Mouse (Mus musculus): ENCODE measurements around the gene Ghdc.
A peak's percentile ranks its signal among the peaks of the same experiment; 100 is the strongest.

Ghdc gene

DNA sequence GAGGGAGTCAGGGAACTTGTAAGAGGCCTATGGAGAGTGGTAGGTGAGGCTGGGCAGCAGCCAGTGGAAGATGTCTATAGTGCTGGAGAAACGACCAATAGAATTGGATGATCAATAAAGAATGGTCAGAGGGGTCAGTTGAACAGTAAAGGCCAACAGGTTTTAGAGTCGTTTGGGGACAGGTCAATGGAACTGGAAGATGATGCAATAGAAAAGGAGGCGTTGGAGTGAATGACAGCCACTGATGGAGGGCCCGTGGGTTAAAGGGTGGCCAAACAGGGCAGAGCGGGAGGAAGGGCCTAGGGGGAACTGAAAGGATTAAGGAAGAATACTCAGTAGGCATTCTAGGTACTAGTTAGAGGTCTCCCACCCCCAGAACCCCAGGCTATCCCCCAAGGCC, 23.6 kb downstream of the Ghdc start:
- no peak for DNase-seq (ENCODE audit: low read depth, low spot score)

DNA sequence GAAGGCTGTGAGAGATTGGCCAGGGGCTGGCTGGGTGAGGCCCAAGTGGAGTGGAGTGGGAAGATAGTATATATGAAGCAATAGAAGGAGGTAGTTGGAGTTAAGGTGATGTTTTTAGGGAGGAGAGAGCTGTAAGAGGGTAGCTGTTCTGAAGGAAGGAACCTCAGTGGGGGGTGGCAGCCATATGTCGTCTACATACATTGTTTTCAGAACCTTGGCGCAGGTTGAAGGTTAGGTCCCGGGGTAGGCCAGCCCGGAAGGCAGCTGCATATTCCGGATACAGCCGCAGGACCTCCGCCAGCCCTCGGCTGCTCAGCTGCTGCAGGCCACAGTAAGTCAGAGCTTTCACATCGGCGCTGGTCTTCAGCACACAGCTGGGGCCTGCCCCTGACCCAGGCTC, 24.2 kb downstream of the Ghdc start:
- DNase-seq (ENCODE audit: low read depth, low spot score) = no peak

DNA sequence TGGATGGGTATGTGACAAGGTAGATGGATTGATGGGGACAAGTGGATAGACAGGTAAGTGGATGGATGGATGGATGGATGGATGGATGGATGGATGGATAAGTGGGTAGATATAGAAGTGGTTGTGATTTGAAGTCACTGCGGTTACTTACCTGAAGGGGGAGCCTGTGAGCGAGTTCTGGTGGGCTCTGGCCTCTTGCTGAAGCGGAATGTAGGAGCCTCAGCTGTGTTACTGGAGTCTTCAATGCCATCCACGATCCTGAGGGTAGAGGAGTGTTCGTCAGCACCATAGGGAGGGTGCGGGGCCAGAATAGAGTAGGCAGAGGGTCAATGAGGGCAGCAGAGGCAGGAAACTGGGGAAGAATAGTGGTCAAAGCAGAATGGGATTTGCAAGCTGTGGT, 25.7 kb downstream of the Ghdc start:
- DNase-seq (ENCODE audit: low read depth, low spot score) = peak; percentile 84

DNA sequence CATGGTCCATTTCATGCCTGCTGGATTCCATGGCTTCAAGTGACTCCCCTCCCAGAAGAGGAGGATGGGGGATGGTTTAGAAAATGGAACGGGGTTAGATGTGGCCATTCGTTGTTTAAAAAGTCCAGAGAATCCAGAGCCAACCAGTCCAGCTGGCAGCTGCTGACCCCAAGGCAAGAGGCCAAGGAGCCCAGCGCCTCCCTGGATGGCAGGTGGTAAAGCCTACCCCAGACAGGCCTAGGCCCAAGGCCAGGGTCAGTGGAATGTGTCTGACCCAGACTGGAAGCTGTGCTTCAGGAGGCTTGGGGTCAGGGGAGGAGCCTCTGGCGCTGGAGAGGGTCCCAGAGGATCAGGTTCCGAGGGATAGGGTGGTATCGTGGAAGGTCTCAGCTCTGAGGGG, 29.4 kb downstream of the Ghdc start:
- no peak for DNase-seq (ENCODE audit: low read depth, low spot score)

DNA sequence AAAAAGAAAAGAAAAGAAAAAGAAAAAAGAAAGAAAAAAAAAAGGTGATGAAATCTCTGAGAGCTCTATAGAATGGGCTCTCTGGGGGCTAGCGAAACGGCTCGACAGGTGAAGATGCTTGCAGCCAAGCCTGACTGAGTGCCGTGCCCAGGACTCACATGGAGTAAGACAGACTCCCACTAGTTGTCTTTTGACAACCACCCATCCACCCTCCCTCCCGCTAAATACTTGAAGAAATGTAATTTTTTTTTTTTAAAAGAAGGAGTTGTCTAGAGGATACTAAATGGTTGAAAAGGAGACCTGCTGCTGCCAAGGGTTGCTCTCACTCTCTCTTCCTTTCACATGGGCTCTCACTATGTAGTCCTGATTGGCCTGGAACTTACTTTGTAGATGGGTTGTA, 32.0 kb downstream of the Ghdc start:
- DNase-seq (ENCODE audit: low read depth, low spot score) = no peak

- DNase-seq (ENCODE audit: low read depth, low spot score) = peak; percentile 100
These were observed 32.6 kb downstream of the Ghdc start, which contains the start of gene Rab5c for GRCm38 (mm10) chr11:100738066-100738604. Rab5c (minus strand) TSS chr11:100738215.

DNA sequence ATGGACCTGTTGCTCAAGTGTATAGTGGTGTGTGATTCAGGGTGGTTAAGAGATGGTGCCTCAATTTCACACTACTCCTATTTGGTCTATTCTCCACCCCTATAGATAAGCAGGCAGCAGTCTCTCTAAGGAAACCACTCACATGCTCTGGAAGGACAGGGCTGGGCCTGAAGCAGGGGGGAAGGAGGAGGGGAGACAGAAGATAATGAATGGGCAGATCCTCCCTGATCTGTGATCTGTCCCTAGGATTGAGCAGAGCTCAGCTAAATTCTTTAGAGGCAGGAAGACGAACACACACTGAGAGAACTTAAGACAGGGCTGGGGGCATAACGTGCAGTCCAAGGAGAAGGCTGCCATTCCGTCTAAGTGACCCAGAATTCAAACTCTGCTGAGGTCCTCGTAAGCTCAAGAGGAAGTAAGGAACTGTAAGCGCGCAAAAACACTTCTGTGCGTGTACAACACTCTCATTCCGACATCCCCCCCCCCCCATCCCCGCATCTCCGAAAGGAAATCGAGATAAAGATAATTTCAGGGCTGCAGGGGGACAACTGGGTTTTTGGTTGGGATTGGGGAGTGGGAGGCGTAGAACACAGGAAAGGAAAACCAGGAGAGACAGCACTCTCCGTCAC, 33.5 kb downstream of the Ghdc start:
- DNase-seq (ENCODE audit: low read depth, low spot score) = no peak

DNA sequence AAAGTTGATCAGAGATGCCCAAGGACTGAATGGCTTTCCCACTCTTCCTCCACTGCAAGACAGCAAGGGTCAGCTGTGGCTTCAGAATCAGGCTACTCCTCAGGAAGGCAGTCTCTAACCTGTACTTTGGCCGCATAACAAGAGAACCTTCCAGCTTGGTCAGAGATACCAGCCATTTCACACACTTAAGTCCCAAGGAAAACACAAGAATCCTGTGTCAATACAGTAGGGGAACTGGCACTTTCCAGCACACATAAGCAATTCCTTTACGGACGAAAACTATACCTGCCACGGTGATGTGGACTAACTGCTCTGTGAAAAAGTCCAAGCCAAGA, 34.0 kb downstream of the Ghdc start:
- DNase-seq (ENCODE audit: low read depth, low spot score) = no peak

- no peak for DNase-seq (ENCODE audit: low read depth, low spot score)
These were observed 34.6 kb downstream of the Ghdc start for GRCm38 (mm10) chr11:100735954-100736745.

- DNase-seq (ENCODE audit: low read depth, low spot score) = no peak
These were observed 35.5 kb downstream of the Ghdc start for GRCm38 (mm10) chr11:100735134-100735865.

DNA sequence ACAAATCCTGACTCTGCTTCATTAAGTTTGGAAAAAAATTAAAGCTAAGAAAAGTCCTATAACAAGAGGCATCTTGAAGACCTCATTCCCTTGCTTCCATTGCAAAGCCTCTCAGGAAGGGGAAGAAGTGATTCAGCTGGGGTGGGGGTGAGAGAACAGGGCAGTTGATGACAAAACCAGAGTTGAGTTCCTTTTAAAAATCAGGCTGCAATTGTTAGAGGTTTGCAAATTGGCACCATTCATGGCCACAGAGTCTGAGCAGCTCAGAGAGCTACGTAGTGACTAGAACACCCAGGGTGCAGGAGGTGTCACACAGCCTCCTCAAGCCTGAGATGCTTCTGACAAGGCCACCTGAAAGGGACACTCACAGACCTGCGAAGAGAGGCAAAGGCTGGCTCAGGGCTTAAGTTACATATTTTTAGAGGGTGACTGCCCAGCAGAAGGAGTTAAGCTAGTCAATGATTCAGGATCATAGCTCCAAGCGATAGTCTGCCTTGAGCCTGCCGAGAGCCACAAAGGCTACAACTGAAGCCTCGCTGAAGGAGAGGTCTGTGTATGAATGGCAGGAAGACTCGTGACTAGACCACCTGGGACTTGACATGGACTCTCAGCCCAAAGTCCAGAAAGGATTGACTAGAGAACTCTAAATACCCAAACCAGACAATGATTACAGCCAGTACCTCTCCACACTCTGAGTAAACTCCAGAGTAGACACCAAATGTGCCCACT, 40.1 kb downstream of the Ghdc start:
- DNase-seq (ENCODE audit: low read depth, low spot score) = no peak

- DNase-seq (ENCODE audit: low read depth, low spot score) = no peak
These were observed 40.8 kb downstream of the Ghdc start for GRCm38 (mm10) chr11:100729976-100730375.

DNA sequence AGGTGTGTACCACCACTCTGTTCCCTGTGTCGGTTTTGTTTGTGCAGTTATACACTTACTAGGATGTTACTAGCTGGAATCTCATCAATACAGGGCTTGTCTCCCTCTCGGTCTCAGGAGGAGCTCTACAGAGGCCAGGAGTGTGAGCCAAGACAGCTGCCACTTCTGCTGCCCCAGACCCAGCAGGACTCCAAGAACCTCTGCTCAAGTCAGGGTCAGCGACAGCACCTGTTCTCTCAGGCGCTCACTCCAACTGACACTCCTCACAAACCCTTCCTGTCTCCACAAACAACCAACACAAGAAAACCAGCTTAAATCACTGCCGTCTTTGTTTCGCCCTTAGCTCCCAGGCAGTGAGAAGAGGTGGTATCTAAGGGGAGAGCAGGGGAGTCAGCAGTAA, 42.2 kb downstream of the Ghdc start:
- DNase-seq (ENCODE audit: low read depth, low spot score) = no peak

DNA sequence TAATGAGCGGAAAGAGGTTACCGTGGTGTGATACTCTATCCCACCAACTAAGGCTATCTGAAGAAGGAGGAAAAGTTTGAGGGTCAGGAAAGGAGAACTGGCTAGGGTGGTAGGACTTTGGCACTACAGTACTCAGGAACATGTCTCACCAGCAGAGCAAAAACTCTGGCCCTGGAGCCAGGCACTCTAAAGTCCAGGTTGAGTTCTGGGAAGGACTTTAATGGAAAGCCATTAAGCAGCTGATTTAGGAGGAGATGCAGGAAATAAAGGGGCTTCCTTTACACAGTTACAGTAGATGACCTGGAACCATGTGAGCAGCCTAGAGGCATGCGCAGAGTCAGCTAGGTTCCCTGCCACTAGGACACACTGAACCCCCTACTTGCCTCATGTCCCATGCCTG, 43.6 kb downstream of the Ghdc start:
- DNase-seq (ENCODE audit: low read depth, low spot score) = no peak

- DNase-seq (ENCODE audit: low read depth, low spot score) = no peak
These were observed 45.7 kb downstream of the Ghdc start for GRCm38 (mm10) chr11:100724919-100725512.

DNA sequence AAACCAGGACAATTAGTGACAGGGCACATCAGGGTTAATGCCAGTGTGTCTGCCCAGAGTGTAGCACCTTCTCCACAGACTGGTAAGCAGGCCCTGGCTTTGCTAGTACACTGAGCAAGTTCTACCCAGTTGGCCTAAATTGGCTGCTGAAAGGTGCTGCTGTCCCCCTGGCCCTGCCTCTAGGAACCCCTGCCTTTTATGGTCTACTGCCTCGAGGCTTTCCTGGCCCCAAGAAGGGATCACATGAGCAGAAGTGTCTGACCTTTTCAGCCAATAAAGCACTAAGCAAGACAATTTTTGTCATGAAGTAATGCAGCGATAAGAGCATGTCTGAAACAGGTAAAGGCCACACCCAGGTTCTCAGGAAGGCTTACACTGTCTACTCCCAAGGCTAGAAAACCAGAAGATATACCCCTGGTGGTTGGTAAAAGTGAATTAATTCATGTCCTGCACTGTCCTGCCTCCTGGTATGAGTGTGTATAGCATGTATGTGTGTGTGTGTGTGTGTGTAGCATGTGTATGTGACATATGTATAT, 48.2 kb downstream of the Ghdc start:
- DNase-seq (ENCODE audit: low read depth, low spot score) = no peak

GRCm38 (mm10) chr11:100721776-100722492, 48.8 kb downstream of the Ghdc start:
- no peak for DNase-seq (ENCODE audit: low read depth, low spot score)

GRCm38 (mm10) chr11:100721254-100721653, 49.5 kb downstream of the Ghdc start:
- DNase-seq (ENCODE audit: low read depth, low spot score) = peak; percentile 59

DNA sequence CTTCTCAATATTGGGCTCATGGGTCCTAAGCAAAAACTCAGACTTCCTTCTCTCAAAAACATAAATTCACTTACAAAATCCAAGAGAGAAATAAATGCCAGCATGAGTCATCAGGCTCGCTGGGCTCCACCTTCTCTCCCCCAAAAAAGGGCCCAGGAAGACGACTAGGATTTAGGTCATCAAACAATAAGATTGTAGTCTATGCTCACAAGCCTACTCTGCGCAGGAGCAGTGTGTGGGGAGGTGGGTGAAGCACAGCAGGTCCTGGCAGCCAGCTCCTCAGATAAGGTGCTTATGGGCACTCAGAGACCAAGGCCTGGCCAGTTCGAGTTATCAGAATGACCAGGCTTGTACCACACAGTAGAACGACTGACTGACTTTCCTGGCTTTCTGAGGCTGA, 50.4 kb downstream of the Ghdc start:
- peak; percentile 77 for DNase-seq (ENCODE audit: low read depth, low spot score)

DNA sequence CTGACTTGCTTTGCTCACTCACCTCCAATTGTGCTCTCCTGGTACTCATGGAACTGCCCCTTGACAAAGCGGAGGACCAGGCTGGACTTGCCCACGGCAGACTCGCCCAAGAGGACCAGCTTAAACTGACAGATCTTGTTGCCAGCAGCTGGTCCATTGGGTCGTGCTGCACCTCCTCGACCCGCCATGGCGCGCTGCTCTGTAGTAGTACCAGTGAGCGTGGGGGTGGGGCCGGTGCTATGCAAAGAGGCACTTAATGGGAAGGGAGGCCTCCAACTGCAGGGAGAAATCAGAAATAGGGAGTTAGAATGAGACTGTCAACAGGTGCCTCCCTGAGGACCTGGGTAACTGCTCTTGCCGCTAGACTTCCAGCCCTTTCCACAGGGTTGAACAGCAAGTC, 50.9 kb downstream of the Ghdc start:
- no peak for DNase-seq (ENCODE audit: low read depth, low spot score)
